ENCODE assay signal across 25 mouse cellular contexts in genomic region chr11:42505911-42506310, GRCm38 (mm10).
DNase-seq lines count a peak whose midpoint lies in the region; ATAC-seq lines count a peak whose summit lies in the region.
"Had no signal": no experiment of that assay in that cellular context is flagged by ENCODE, and none has a peak within 500 bp of the region (broad histone marks: within the 10 kb centered on the region; RNA-seq: fewer than 3 reads in every experiment).

No protein-coding gene starts in this region.

- no peak overlapping the region for H3K27ac ChIP-seq in midbrain, embryonic 14.5 days (replicated peaks; ENCODE audit: low read depth, low read length)
- H3K27ac ChIP-seq in forebrain, embryonic 16.5 days (ENCODE audit: low read length) = no peak overlapping the region
- H3K27ac ChIP-seq: embryonic facial prominence, embryonic 13.5 days; heart, embryonic 13.5 days; hindbrain, embryonic 15.5 days; intestine, embryonic 15.5 days; kidney, postnatal 0 days; liver, embryonic 12.5 days; midbrain, embryonic 12.5 days; neural tube, embryonic 13.5 days had no signal

- H3K4me3 ChIP-seq in midbrain, embryonic 14.5 days (replicated peaks; ENCODE audit: low read depth, low read length) = no peak overlapping the region
- no peak overlapping the region for H3K4me3 ChIP-seq in forebrain, embryonic 16.5 days (replicated peaks; ENCODE audit: low read length)
- H3K4me3 ChIP-seq: embryonic facial prominence, embryonic 13.5 days; erythroblast, embryonic 14.5 days; heart, embryonic 13.5 days; hindbrain, embryonic 15.5 days; intestine, embryonic 15.5 days; liver, embryonic 12.5 days; midbrain, embryonic 12.5 days; neural tube, embryonic 13.5 days had no signal

- 67% methylated on average over 1 of the region's 1 CpGs for WGBS in midbrain, embryonic 14.5 days
- whole genome bisulfite sequencing in forebrain, embryonic 16.5 days = 68% methylated on average over 1 of the region's 1 CpGs

- no peaks in the 10 kb centered on the region for H3K36me3 ChIP-seq in midbrain, embryonic 14.5 days (ENCODE audit: control insufficient read depth, insufficient read depth, low read length)
- no peaks in the 10 kb centered on the region for H3K36me3 ChIP-seq in forebrain, embryonic 16.5 days (ENCODE audit: control insufficient read depth, insufficient read depth)
- H3K36me3 ChIP-seq: embryonic facial prominence, embryonic 13.5 days; heart, embryonic 13.5 days; hindbrain, embryonic 15.5 days; intestine, embryonic 15.5 days; liver, embryonic 12.5 days; midbrain, embryonic 12.5 days; neural tube, embryonic 13.5 days had no signal

- no peak overlapping the region for H3K9ac ChIP-seq in midbrain, embryonic 14.5 days (replicated peaks; ENCODE audit: low read length)
- no peak overlapping the region for H3K9ac ChIP-seq in forebrain, embryonic 16.5 days (replicated peaks; ENCODE audit: low read depth, low read length)
- H3K9ac ChIP-seq: embryonic facial prominence, embryonic 13.5 days; forebrain, postnatal 0 days; heart, embryonic 13.5 days; hindbrain, embryonic 15.5 days; intestine, embryonic 15.5 days; liver, embryonic 12.5 days; liver, postnatal 0 days; midbrain, embryonic 12.5 days; neural tube, embryonic 13.5 days had no signal

- H3K27me3 ChIP-seq in midbrain, embryonic 14.5 days (ENCODE audit: control insufficient read depth, insufficient read depth, low read length) = no peaks in the 10 kb centered on the region
- no peaks in the 10 kb centered on the region for H3K27me3 ChIP-seq in forebrain, embryonic 16.5 days (replicated peaks; ENCODE audit: control insufficient read depth, insufficient read depth, low read length)
- H3K27me3 ChIP-seq: CH12.LX; embryonic facial prominence, embryonic 13.5 days; heart, embryonic 13.5 days; hindbrain, embryonic 15.5 days; intestine, embryonic 15.5 days; liver, embryonic 12.5 days; midbrain, embryonic 12.5 days; neural tube, embryonic 13.5 days had no signal

- DNase-seq in cerebellum, postnatal 4 days (ENCODE audit: low spot score in 2 of 2) = no peak
- DNase-seq in brain, adult 2 months (ENCODE audit: low read depth, low spot score) = peak; percentile 91
- DNase-seq in cerebellum, adult 8-10 months = peak; percentile 65
- DNase-seq in cerebellum, postnatal 25 days = peak; percentile 69 to 77
- no peak for DNase-seq in midbrain, embryonic 14.5 days
- DNase-seq: adrenal gland, adult 8-10 months; heart, postnatal 10 days; kidney, adult 2 months; kidney, postnatal 4 days; liver, postnatal 0 days; lung, postnatal 36 days; thymus, adult 2 months had no signal

- no peaks in the 10 kb centered on the region for H3K4me1 ChIP-seq in midbrain, embryonic 14.5 days (ENCODE audit: control insufficient read depth, insufficient read depth, low read length)
- H3K4me1 ChIP-seq in forebrain, embryonic 16.5 days (replicated peaks; ENCODE audit: control insufficient read depth, insufficient read depth, low read length) = no peaks in the 10 kb centered on the region
- H3K4me1 ChIP-seq: embryonic facial prominence, embryonic 13.5 days; heart, embryonic 13.5 days; hindbrain, embryonic 15.5 days; intestine, embryonic 15.5 days; liver, embryonic 12.5 days; midbrain, embryonic 12.5 days; neural tube, embryonic 13.5 days had no signal

- peak; percentile 77; the same call in 1 of the 2 replicates for ATAC-seq in cerebellum, adult (ENCODE audit: insufficient number of reproducible peaks, low FRiP score, low TSS enrichment)
- ATAC-seq in midbrain, embryonic 14.5 days (ENCODE audit: low FRiP score, low TSS enrichment) = no peak
- ATAC-seq in forebrain, embryonic 16.5 days = no peak
- ATAC-seq: intestine, embryonic 15.5 days; liver, embryonic 12.5 days; liver, postnatal 0 days had no signal

- no peaks in the 10 kb centered on the region for H3K9me3 ChIP-seq in midbrain, embryonic 14.5 days (ENCODE audit: control insufficient read depth, low read length)
- no peaks in the 10 kb centered on the region for H3K9me3 ChIP-seq in forebrain, embryonic 16.5 days (ENCODE audit: control insufficient read depth, low read length)
- H3K9me3 ChIP-seq: embryonic facial prominence, embryonic 13.5 days; heart, embryonic 13.5 days; hindbrain, embryonic 15.5 days; intestine, embryonic 15.5 days; liver, embryonic 12.5 days; midbrain, embryonic 12.5 days; neural tube, embryonic 13.5 days had no signal

- no peak overlapping the region for H3K4me2 ChIP-seq in midbrain, embryonic 14.5 days (ENCODE audit: low read length)
- H3K4me2 ChIP-seq in forebrain, embryonic 16.5 days (ENCODE audit: low read length) = no peak overlapping the region
- H3K4me2 ChIP-seq: embryonic facial prominence, embryonic 13.5 days; heart, embryonic 13.5 days; hindbrain, embryonic 15.5 days; intestine, embryonic 15.5 days; liver, embryonic 12.5 days; midbrain, embryonic 12.5 days; neural tube, embryonic 13.5 days had no signal

Comparison
In these comparisons a context has a peak if more than half of its experiments do, and no peak if none do; other contexts are left out.
1. DNase-seq: peak in brain, adult 2 months (single experiment), cerebellum, adult 8-10 months (single experiment) and cerebellum, postnatal 25 days (2 of 2); none in cerebellum, postnatal 4 days (0 of 2) and midbrain, embryonic 14.5 days (single experiment).